Mouse (Mus musculus): ENCODE measurements around the gene Itpkb.

The Itpkb gene

GRCm38 (mm10) chr1:180462396-180462795 lies 132.1 kb downstream of the Itpkb start:
- in situ Hi-C loops (cut with MboI; ENCODE audit: low pct_unique_long_range_greater_than_20kb in 1 of 2, low sequenced_read_pairs in 2 of 2, unreplicated experiment in 1 of 2) = no loop called here

DNA sequence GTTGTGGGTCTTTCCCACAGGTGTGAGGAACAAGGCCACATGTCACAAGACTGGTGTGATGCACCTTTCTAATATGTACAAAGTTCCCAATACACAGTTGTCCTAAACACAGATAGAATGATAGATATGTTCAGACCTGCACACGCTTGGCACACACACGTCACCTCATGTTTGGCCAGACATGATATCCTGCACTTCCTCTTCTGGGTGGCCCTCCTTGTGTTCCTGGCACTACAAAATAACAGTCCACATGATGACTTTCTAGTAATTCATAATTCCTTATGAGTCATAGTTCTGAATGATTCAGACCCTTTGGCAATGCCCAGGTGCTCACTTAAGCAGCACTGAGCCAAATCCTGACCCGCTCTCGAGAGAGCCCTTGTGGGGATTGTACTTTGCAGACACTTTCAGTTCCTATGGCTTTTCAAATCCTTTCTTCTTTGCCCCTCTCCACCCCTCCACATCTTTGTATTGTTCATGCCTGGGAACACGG lies 132.7 kb downstream of the Itpkb start:
- in situ Hi-C loops (cut with MboI; ENCODE audit: low pct_unique_long_range_greater_than_20kb in 1 of 2, low sequenced_read_pairs in 2 of 2, unreplicated experiment in 1 of 2) = no loop called here

DNA sequence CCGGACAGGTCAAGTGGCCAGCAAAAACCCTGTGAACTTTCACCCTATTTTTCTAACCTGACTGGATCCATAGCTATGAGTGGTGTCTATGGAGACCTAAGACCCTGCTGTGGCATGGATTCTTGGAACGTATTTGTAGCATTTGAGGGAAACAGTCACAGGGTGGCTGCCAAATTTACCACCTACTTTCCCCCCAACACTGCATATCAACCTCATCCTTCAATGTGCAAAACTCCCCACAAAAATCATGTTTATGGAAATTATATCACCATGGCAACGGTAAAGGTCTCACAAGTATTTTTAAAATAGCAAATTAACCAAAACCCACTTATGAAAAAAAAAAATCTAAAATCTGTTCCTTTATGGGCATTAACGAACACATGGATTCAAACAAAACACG lies 134.1 kb downstream of the Itpkb start:
- in situ Hi-C loops (cut with MboI; ENCODE audit: low pct_unique_long_range_greater_than_20kb in 1 of 2, low sequenced_read_pairs in 2 of 2, unreplicated experiment in 1 of 2) = no loop called here

DNA sequence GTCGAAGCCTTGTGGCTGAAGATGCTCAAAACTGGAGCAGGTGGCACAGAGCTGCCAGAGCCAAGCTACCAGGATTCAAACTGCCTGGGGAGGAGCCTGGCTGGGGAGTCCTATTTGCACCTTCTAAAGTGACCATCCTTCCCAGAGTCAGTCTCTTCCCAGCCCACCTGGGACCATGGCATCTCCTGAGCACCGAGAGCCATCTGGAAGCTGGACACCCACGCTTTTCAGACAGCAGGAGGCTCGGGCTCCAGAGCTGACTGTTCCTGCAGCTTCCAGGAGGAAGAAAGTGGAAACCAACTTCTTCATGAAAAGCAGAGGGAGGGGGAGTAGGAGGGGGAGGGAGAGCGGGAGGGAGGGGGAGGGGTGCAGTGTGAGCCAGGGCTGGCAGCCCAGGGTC lies 135.3 kb downstream of the Itpkb start:
- in situ Hi-C loops (cut with MboI; ENCODE audit: low pct_unique_long_range_greater_than_20kb in 1 of 2, low sequenced_read_pairs in 2 of 2, unreplicated experiment in 1 of 2) = no loop called here

DNA sequence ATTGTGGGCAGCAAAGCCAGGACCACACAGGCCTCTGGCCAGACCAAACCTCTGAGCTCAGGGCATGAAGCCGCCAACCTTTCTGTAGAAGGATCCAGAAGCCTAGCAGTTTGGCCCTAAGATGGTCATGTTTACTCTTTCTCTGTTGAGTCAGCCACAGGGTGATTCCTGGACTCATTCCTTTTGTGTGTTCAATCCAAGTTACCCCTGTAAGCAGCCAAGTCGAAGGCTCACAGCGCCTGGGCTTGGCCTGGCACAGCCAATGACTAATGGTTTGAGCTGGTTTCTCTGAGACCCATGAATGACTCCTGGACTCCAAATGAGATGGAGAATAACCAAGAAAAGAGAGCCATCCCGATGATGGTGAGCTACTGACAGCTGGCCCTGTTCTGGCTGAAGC lies 137.7 kb downstream of the Itpkb start:
- in situ Hi-C loops (cut with MboI; ENCODE audit: low pct_unique_long_range_greater_than_20kb in 1 of 2, low sequenced_read_pairs in 2 of 2, unreplicated experiment in 1 of 2) = no loop called here

GRCm38 (mm10) chr1:180473566-180473965 lies 143.3 kb downstream of the Itpkb start:
- in situ Hi-C loops (cut with MboI; ENCODE audit: low pct_unique_long_range_greater_than_20kb in 1 of 2, low sequenced_read_pairs in 2 of 2, unreplicated experiment in 1 of 2) = no loop called here
